Mouse (Mus musculus) forebrain, embryonic 11.5 days (tissue): Measurements from ENCODE around the gene Cdk19. TPM values are rescaled to one million over a fixed set of nuclear protein-coding genes. Genes with fewer than 3 reads are reported as not detected.

Experiments used
- ATAC-seq: fragments of 200-750 bp; cut with Nextera tagmentation; replicated peaks from 2 replicates; pipeline ENCODE4 v1.8.0; 2017; ENCODE audit warnings: moderate TSS enrichment; ENCODE audit not compliant: low FRiP score
- DNase-seq: peaks from one replicate; pipeline ENCODE4 v3.0.0-alpha.2; 2017; ENCODE audit warnings: low spot score
- H3K27ac ChIP-seq: fragments of 300-500 bp; sonication (generic); 2 replicates; pipeline ENCODE4 v1.5.1; 2014; ENCODE audit warnings: low read depth, low read length
- H3K27me3 ChIP-seq: fragments of 300-500 bp; sonication (generic); 2 replicates; pipeline ENCODE4 v1.6.1; 2014; ENCODE audit warnings: mild to moderate bottlenecking, low read length, mixed read lengths; ENCODE audit not compliant: control insufficient read depth, insufficient read depth
- H3K36me3 ChIP-seq: fragments of 300-500 bp; sonication (generic); 2 replicates; pipeline ENCODE4 v1.6.1; 2014; ENCODE audit warnings: mild to moderate bottlenecking, low read length, moderate library complexity, mixed read lengths; ENCODE audit not compliant: control insufficient read depth, insufficient read depth
- H3K4me1 ChIP-seq: fragments of 300-500 bp; sonication (generic); replicated peaks from 2 replicates; pipeline ENCODE4 v1.6.1; 2014; ENCODE audit warnings: low read length, mixed read lengths; ENCODE audit not compliant: control insufficient read depth, insufficient read depth
- H3K4me2 ChIP-seq: fragments of 300-500 bp; sonication (generic); 2 replicates; pipeline ENCODE4 v1.6.1; 2014; ENCODE audit warnings: low read depth, mild to moderate bottlenecking, low read length, moderate library complexity, mixed read lengths; ENCODE audit not compliant: severe bottlenecking
- H3K4me3 ChIP-seq: fragments of 300-500 bp; sonication (generic); 2 replicates; pipeline ENCODE4 v1.5.1; 2014; ENCODE audit warnings: low read depth, low read length
- H3K9ac ChIP-seq: fragments of 300-500 bp; sonication (generic); 2 replicates; pipeline ENCODE4 v1.6.1; 2014; ENCODE audit warnings: low read length
- H3K9me3 ChIP-seq: fragments of 300-500 bp; sonication (generic); 2 replicates; pipeline ENCODE4 v1.6.1; 2016; ENCODE audit warnings: low read length, mixed read lengths; ENCODE audit not compliant: control insufficient read depth
- WGBS: fragments of 180-500 bp; shearing (Covaris S2); extraction: QIAGEN DNeasy Blood & Tissue Kit; methylation state at CpG from one replicate; pipeline ENCODE4 v1.1.7; 2014; 5-methylcytosine and 5-hydroxymethylcytosine counted together
- polyA plus RNA-seq: library from polyadenylated mRNA; unstranded; fragments of >200 nt; fragmentation: Nextera tagmentation; extraction: Ambion mirVana; gene quantifications from 2 replicates; pipeline ENCODE4 v1.2.1, GENCODE M21; 2014

Gene Cdk19
- polyA plus RNA-seq, 1 experiment from 2014 or later, result 8.0 TPM

GRCm38 (mm10) chr10:40358166-40358565 is 18.8 kb downstream of the Cdk19 start:
- Histone ChIP-seq H3K4me1 (no peaks in the 10 kb centered on the region), H3K9ac (no peak overlapping the region), H3K4me2 (no peak overlapping the region), H3K36me3 (no peaks in the 10 kb centered on the region), H3K4me3 (no peak overlapping the region), H3K27me3 (no peaks in the 10 kb centered on the region), H3K9me3 (no peaks in the 10 kb centered on the region), H3K27ac (no peak overlapping the region)
- ATAC-seq (no peak), DNase-seq (no peak)
- 81% methylated on average over 2 of the region's 2 CpGs for WGBS

DNA sequence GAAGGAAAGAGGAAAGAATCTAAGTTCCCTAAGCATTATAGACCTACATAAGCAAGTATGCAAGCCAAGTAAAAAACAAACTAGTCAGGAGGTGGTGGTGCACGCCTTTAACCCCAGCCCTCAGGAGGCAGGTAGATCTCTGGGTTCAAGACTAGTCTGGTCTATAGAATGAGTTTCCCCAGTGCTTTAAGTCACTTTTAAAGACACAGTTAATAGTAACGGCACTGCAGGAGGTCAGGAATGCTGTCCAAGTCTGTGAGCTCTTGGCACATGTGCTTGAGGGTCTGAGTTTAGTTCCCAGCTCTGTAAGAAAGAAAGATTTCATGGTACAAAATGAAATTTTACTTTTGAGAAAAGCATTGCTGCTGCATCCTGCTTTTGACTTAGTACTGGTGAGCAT is 19.8 kb downstream of the Cdk19 start:
- H3K27ac ChIP-seq, result no peak overlapping the region
- no peaks in the 10 kb centered on the region for H3K27me3 ChIP-seq
- no peak overlapping the region for H3K9ac ChIP-seq
- WGBS, result 69% methylated on average over 2 of the region's 2 CpGs
- no peak overlapping the region for H3K4me2 ChIP-seq
- no peaks in the 10 kb centered on the region for H3K4me1 ChIP-seq
- DNase-seq (no peak), ATAC-seq (no peak)
- H3K4me3 ChIP-seq, result no peak overlapping the region
- H3K9me3 ChIP-seq, result no peaks in the 10 kb centered on the region
- no peaks in the 10 kb centered on the region for H3K36me3 ChIP-seq

DNA sequence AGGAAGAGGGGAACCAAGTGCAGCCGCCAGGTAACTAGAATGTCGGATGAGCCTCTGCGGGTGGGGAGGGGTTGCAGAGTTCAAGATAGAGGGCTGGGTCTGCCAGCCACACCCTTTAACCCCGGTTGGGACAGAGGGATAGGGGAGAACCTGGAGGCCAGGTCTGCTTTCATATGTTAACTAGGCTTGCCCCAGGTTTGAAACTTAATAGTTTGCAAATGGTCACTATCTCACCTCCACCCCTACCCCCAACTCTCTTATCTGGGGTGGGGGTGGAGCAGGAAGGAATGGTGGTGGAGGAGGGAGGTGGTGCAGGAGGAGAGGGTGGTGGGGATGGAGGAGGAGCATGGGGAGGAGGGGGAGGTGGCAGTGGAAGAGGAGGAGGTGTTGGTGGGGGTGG is 23.6 kb downstream of the Cdk19 start:
- Histone ChIP-seq H3K4me3 (no peak overlapping the region), H3K27ac (no peak overlapping the region), H3K4me2 (no peak overlapping the region), H3K4me1 (no peaks in the 10 kb centered on the region; the same call in 1 of the 2 replicates), H3K9ac (no peak overlapping the region), H3K36me3 (no peaks in the 10 kb centered on the region), H3K27me3 (no peaks in the 10 kb centered on the region), H3K9me3 (no peaks in the 10 kb centered on the region)
- 36% methylated on average over 4 of the region's 4 CpGs for WGBS
- no peak for ATAC-seq
- no peak for DNase-seq

DNA sequence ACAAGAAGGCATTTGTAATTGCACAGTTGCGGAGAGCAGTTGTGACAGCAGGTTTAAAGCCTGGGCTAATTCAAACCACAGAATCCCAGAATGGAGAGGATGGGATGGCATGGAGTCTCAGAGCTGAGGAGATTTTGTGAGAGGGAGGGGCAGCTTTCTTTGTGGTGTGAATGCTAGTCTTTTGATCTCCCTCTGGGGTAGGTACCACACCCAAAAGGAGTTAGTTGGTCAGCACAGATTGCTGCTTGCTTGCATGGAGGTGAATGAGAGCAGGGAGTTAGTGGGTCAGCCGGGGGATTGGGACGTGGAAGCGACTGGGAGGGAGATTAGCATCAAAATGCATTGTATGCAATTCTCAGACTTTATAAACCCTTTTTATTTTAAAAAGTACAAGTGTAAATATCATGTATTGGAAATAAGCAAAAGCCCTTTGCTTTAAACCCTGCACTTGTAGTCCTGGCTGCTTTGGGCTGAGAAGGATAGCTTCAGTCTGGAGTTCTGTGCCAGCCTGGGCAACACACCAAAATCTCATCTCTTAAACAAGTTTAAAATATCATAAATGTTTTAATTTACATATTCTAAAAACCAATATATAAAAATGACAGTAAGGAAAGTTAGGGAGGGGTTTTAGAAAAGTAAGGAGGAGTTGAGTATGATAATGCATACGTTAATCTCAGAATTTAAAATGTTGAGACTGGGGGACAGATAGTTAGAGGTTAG is 25.4 kb downstream of the Cdk19 start:
- WGBS, result 47% methylated on average over 5 of the region's 5 CpGs
- Histone ChIP-seq H3K4me2 (no peak overlapping the region), H3K9me3 (no peaks in the 10 kb centered on the region), H3K4me3 (no peak overlapping the region), H3K27ac (no peak overlapping the region), H3K9ac (no peak overlapping the region), H3K36me3 (no peaks in the 10 kb centered on the region), H3K27me3 (no peaks in the 10 kb centered on the region), H3K4me1 (no peaks in the 10 kb centered on the region; the same call in 1 of the 2 replicates)
- DNase-seq (no peak), ATAC-seq (no peak)

- H3K27me3 ChIP-seq, result no peaks in the 10 kb centered on the region
- H3K4me3 ChIP-seq, result no peak overlapping the region
- no peak overlapping the region for H3K27ac ChIP-seq
- no peak overlapping the region for H3K9ac ChIP-seq
- 84% methylated on average over 2 of the region's 2 CpGs for WGBS
- H3K4me2 ChIP-seq, result no peak overlapping the region
- DNase-seq (no peak), ATAC-seq (no peak)
- H3K4me1 ChIP-seq, result no peaks in the 10 kb centered on the region; the same call in 1 of the 2 replicates
- no peaks in the 10 kb centered on the region for H3K9me3 ChIP-seq
- no peaks in the 10 kb centered on the region for H3K36me3 ChIP-seq
Measured at GRCm38 (mm10) chr10:40365991-40366390, 26.6 kb downstream of the Cdk19 start.

- Histone ChIP-seq H3K9me3 (no peaks in the 10 kb centered on the region), H3K9ac (no peak overlapping the region), H3K36me3 (no peaks in the 10 kb centered on the region), H3K4me1 (peaks cover 7% of the 10 kb centered on the region; the same call in 1 of the 2 replicates), H3K4me2 (no peak overlapping the region), H3K27ac (no peak overlapping the region), H3K27me3 (no peaks in the 10 kb centered on the region), H3K4me3 (no peak overlapping the region)
- ATAC-seq (no peak), DNase-seq (no peak)
- 76% methylated on average over 1 of the region's 1 CpGs for WGBS
Measured at GRCm38 (mm10) chr10:40368516-40368915, 29.2 kb downstream of the Cdk19 start.

DNA sequence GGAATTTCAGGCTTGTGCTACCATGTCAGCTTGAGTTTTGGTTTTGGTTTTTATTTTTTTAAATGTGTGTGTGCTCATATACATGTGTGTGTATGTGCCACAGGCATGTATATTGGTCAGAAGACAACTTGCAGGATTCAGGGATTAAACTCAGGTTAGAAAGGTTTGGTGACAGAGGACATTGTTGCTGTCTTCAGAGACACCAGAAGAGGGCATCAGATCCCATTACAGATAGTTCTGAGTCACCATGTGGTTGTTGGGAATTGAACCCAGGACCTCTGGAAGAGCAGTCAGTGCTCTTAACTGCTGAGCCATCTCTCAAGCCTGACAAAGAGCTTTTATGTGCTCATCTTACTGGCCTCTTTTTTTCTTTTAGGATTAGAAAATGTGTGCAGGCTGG is 30.8 kb downstream of the Cdk19 start:
- no peak overlapping the region for H3K27ac ChIP-seq
- H3K9ac ChIP-seq, result no peak overlapping the region
- DNase-seq, result no peak
- H3K4me1 ChIP-seq, result peaks cover 7% of the 10 kb centered on the region; the same call in 1 of the 2 replicates
- H3K27me3 ChIP-seq, result no peaks in the 10 kb centered on the region
- H3K4me3 ChIP-seq, result no peak overlapping the region
- H3K4me2 ChIP-seq, result no peak overlapping the region
- no peak for ATAC-seq
- no peaks in the 10 kb centered on the region for H3K9me3 ChIP-seq
- H3K36me3 ChIP-seq, result no peaks in the 10 kb centered on the region

DNA sequence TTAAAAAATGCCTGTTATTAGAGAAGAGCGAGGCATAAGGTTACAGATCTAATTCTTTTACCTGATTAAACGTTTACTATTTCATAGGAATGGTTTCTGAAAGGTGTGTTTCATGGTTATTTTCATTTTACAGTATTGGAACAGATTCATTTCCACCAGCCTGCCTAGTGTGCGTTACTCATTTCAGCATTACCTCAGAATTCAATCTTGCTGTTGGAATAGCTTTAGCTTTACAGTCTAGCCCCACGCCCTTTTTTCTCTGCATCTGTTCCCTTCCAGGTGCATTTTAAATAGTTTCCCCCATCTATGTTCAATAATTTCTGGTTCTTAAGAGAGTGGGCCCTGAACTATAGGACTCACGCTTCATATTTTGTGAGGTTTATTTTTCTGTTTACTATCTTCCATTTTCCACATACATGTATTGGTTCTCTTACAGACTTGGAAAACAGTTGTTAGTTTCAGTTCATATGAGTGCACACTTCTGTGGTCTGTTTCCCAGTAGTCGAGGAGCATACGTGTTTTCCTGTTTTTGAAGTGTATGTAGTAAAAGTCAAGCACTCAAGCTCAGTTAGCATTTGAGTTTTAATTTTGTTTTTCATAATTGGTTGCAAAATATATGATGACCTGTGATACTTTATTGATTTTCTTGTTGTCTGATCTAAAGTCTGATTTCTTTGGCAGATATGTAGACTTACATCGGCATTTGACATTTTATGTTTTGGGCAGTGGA is 32.0 kb downstream of the Cdk19 start:
- DNase-seq (no peak), ATAC-seq (no peak)
- no peaks in the 10 kb centered on the region for H3K9me3 ChIP-seq
- no peaks in the 10 kb centered on the region for H3K27me3 ChIP-seq
- no peak overlapping the region for H3K27ac ChIP-seq
- no peaks in the 10 kb centered on the region for H3K36me3 ChIP-seq
- H3K9ac ChIP-seq, result no peak overlapping the region
- H3K4me3 ChIP-seq, result no peak overlapping the region
- 86% methylated on average over 8 of the region's 8 CpGs for WGBS
- no peak overlapping the region for H3K4me2 ChIP-seq
- peaks cover 7% of the 10 kb centered on the region; the same call in 1 of the 2 replicates for H3K4me1 ChIP-seq
